Mouse (Mus musculus) ES-E14 (cell line): Measurements from ENCODE around the gene Nudt21. TPM values are rescaled to one million over a fixed set of nuclear protein-coding genes. Genes with fewer than 3 reads are reported as not detected.

ENCODE experiments used
- DNase-seq: peaks from one replicate; pipeline ENCODE4 v3.0.0-alpha.2; 2013; ENCODE audit warnings: low read depth, low spot score
- H3K27ac ChIP-seq: 2 replicates; pipeline ENCODE4 v1.5.1; 2012; ENCODE audit warnings: low read depth, mild to moderate bottlenecking, low read length, moderate library complexity, mixed read lengths; ENCODE audit not compliant: poor library complexity, insufficient read depth, severe bottlenecking
- H3K36me3 ChIP-seq: 2 replicates; pipeline ENCODE4 v1.6.1; 2012; ENCODE audit warnings: mild to moderate bottlenecking, low read length, moderate library complexity, mixed read lengths; ENCODE audit not compliant: control insufficient read depth, poor library complexity, insufficient read depth, severe bottlenecking
- H3K4me1 ChIP-seq, 2 experiments: fragments of 150-350 bp in 1 of 2; sonication (generic) in 1 of 2; 2 replicates each; pipeline ENCODE4 v1.6.1; 2012; ENCODE audit warnings: low read length in 2 of 2, mild to moderate bottlenecking in 1 of 2, mixed read lengths in 1 of 2; ENCODE audit not compliant: control insufficient read depth in 2 of 2, insufficient read depth in 2 of 2, poor library complexity in 1 of 2
- H3K4me3 ChIP-seq, 2 experiments: fragments of 150-350 bp in 1 of 2; sonication (generic) in 1 of 2; 2 replicates each; pipeline ENCODE4 v1.5.1; 2012; ENCODE audit warnings: low read length in 2 of 2, low read depth in 1 of 2, mild to moderate bottlenecking in 1 of 2, mixed read lengths in 1 of 2; ENCODE audit not compliant: insufficient read depth in 1 of 2, poor library complexity in 1 of 2, severe bottlenecking in 1 of 2
- H3K9ac ChIP-seq: 2 replicates; pipeline ENCODE4 v1.6.1; 2012; ENCODE audit warnings: low read depth, mild to moderate bottlenecking, low read length, mixed read lengths; ENCODE audit not compliant: poor library complexity, insufficient read depth, severe bottlenecking
- H3K9me3 ChIP-seq: fragments of 150-350 bp; sonication (generic); 2 replicates; pipeline ENCODE4 v1.6.1; 2012; ENCODE audit warnings: low read depth, mild to moderate bottlenecking, low read length; ENCODE audit not compliant: control insufficient read depth, insufficient read depth
- CHD2 ChIP-seq: IDR thresholded peaks from 2 replicates; pipeline ENCODE4 v1.6.1; 2014; ENCODE audit warnings: mild to moderate bottlenecking, low read depth, low read length, inconsistent platforms
- HCFC1 ChIP-seq: IDR thresholded peaks from 2 replicates; pipeline ENCODE4 v1.6.1; 2012; ENCODE audit warnings: low read length, inconsistent platforms, borderline replicate concordance; ENCODE audit not compliant: insufficient read depth
- MAFK ChIP-seq: IDR thresholded peaks from 2 replicates; pipeline ENCODE4 v1.6.1; 2014; ENCODE audit warnings: mild to moderate bottlenecking, low read depth, low read length, inconsistent platforms; ENCODE audit not compliant: insufficient read depth
- ZC3H11A ChIP-seq: IDR thresholded peaks from 2 replicates; pipeline ENCODE4 v1.6.1; 2012; ENCODE audit warnings: low read depth, mild to moderate bottlenecking, inconsistent platforms, low read length, borderline replicate concordance
- ZNF384 ChIP-seq: IDR thresholded peaks from 2 replicates; pipeline ENCODE4 v1.6.1; 2012; ENCODE audit warnings: low read depth, low read length, inconsistent platforms
- in situ Hi-C, 2 experiments: fragments of 600-800 bp; cut with MboI; formaldehyde crosslinking; loops; one replicate each; pipeline ENCODE4 v1.15.1; 2025; ENCODE audit warnings: low sequenced_read_pairs in 2 of 2, inconsistent platforms in 1 of 2; ENCODE audit not compliant: unreplicated experiment in 2 of 2
- total RNA-seq: library from RNA; depleted of rRNA; stranded (reverse); fragments of 300-350 nt; gene quantifications from 2 replicates; pipeline ENCODE4 v1.2.3, GENCODE M21; 2012

Gene Nudt21
- total RNA-seq, 1 experiment: 152 TPM

DNA sequence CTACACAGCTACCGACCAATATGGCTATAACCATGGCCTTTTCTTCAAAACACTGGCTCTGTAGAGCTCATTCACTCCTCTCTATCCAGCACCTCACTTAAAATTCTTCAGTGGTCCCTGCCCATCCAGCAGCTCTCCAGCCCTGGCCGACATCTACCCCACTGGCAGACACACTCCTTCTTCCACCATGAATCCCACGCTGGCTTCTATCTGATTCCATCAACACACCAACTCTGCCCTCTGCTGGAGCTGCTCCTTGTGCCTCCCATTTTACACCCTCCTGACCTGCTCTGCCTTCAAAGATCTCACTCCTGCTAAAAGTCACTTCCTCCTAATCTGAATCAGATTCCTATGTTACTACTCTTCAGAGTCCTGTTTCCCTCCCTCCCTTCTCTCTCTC is 53.0 kb downstream of the Nudt21 start:
- H3K9ac ChIP-seq: no peak overlapping the region
- H3K9me3 ChIP-seq: no peaks in the 10 kb centered on the region
- DNase-seq: no peak
- in situ Hi-C loops: no loop called here
- 0 out of 4 replicates have a peak, but pooled peaks cover 0 to 3% of the 10 kb centered on the region in 2 experiments for H3K4me1 ChIP-seq
- H3K4me3 ChIP-seq: no peak overlapping the region
- no peak overlapping the region for H3K27ac ChIP-seq
- no peak for TF ChIP-seq HCFC1
- no peak for TF ChIP-seq ZNF384
- TF ChIP-seq MAFK: no peak
- no peak for TF ChIP-seq CHD2
- peaks cover 8% of the 10 kb centered on the region; the same call in 1 of the 2 replicates for H3K36me3 ChIP-seq

GRCm38 (mm10) chr8:93981679-93982215 is 55.1 kb downstream of the Nudt21 start:
- Histone ChIP-seq H3K27ac (no peak overlapping the region), H3K36me3 (peaks cover 2% of the 10 kb centered on the region; the same call in 1 of the 2 replicates), H3K4me1 (0 out of 4 replicates have a peak, but pooled peaks cover 0 to 3% of the 10 kb centered on the region in 2 experiments), H3K4me3 (no peak overlapping the region), H3K9me3 (no peaks in the 10 kb centered on the region), H3K9ac (no peak overlapping the region)
- DNase-seq: no peak
- in situ Hi-C loops: no loop called here
- TF ChIP-seq ZNF384: no peak
- TF ChIP-seq ZC3H11A: no peak
- TF ChIP-seq CHD2: no peak
- TF ChIP-seq MAFK: no peak
- TF ChIP-seq HCFC1: no peak

GRCm38 (mm10) chr8:93980141-93980540 is 56.7 kb downstream of the Nudt21 start:
- Histone ChIP-seq H3K4me1 (0 out of 4 replicates have a peak, but pooled peaks cover 0 to 3% of the 10 kb centered on the region in 2 experiments), H3K9me3 (no peaks in the 10 kb centered on the region), H3K36me3 (peaks cover 3% of the 10 kb centered on the region; the same call in 1 of the 2 replicates), H3K4me3 (no peak overlapping the region), H3K9ac (no peak overlapping the region), H3K27ac (no peak overlapping the region)
- no peak for DNase-seq
- in situ Hi-C loops: no loop called here
- TF ChIP-seq MAFK (no peak), HCFC1 (no peak), CHD2 (no peak), ZNF384 (no peak), ZC3H11A (no peak)

DNA sequence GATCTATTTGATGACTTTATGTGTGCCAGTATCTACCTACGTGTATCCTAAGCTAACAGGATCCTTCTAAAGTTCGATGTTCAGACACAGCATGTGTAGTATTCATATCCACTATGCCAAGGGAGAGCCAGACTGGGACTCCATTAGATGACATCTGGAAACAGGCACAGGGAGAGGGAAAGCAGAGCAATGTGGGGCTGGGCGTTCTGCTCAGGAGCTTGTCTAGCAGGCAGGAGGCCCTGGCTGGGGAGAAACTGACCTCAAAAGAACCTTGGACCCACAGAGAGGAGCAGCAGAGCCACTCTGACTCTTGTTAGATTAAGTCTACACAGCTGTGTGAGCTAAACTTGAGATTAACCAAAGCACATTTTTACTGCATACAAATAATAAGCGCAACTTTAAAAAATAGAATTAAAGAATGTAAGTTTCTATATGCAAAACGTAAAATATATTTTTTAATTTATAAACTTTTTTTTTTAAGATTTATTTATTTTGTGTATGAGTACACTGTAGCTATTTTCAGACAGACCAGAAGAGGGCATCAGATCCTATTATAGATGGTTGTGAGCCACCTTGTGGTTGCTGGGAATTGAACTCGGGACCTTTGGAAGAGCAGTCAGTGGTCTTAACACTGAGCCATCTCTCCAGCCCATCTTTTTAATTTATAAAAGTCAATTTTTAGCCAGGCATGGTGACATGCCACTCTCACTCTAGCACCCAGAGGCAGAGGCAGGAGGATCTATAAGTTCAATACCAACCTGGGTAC is 60.2 kb downstream of the Nudt21 start:
- no peak overlapping the region for H3K9ac ChIP-seq
- in situ Hi-C loops: no loop called here
- H3K4me1 ChIP-seq: 0 out of 4 replicates have a peak, but pooled peaks cover 0 to 3% of the 10 kb centered on the region in 2 experiments
- DNase-seq: no peak
- H3K4me3 ChIP-seq: no peak overlapping the region
- no peaks in the 10 kb centered on the region for H3K9me3 ChIP-seq
- TF ChIP-seq HCFC1 (no peak), CHD2 (no peak), ZC3H11A (no peak), MAFK (no peak), ZNF384 (no peak)
- H3K36me3 ChIP-seq: peaks cover 5% of the 10 kb centered on the region; the same call in 1 of the 2 replicates
- no peak overlapping the region for H3K27ac ChIP-seq
